Mouse (Mus musculus) C2C12 (cell line): ENCODE results near the gene Samm50. TPM values are rescaled to one million over a fixed set of nuclear protein-coding genes. Genes with fewer than 3 reads are reported as not detected.

ENCODE experiments used
- H3K27me3 ChIP-seq: one replicate; pipeline ENCODE4 v1.6.1; 2011; ENCODE audit not compliant: control insufficient read depth, insufficient read depth, insufficient read length
- H3K36me3 ChIP-seq: one replicate; pipeline ENCODE4 v1.6.1; 2011; ENCODE audit not compliant: control insufficient read depth, insufficient read depth
- H3K4me3 ChIP-seq: one replicate; pipeline ENCODE4 v1.5.1; 2011; ENCODE audit warnings: mild to moderate bottlenecking, control low read depth; ENCODE audit not compliant: poor library complexity, insufficient read depth, severe bottlenecking
- H3K79me2 ChIP-seq: one replicate; pipeline ENCODE4 v1.6.1; 2011; ENCODE audit not compliant: control insufficient read depth, insufficient read depth
- H3K79me3 ChIP-seq: one replicate; pipeline ENCODE4 v1.6.1; 2011; ENCODE audit warnings: low read depth, control low read depth
- H3ac ChIP-seq: one replicate; pipeline ENCODE3; 2011; ENCODE audit warnings: low read depth; ENCODE audit not compliant: control insufficient read depth, insufficient read length
- CEBPB ChIP-seq: IDR thresholded peaks from one replicate; pipeline ENCODE4 v1.6.1; 2011; ENCODE audit warnings: low read depth, mild to moderate bottlenecking, control low read depth, moderate library complexity
- CTCF ChIP-seq: IDR thresholded peaks from one replicate; pipeline ENCODE4 v1.5.1; 2011; ENCODE audit not compliant: control insufficient read depth, insufficient read depth, insufficient read length
- FOSL1 ChIP-seq: IDR thresholded peaks from one replicate; pipeline ENCODE4 v1.8.0; 2011; ENCODE audit warnings: mild to moderate bottlenecking, low read length; ENCODE audit not compliant: poor library complexity, insufficient read depth, severe bottlenecking
- MAX ChIP-seq: IDR thresholded peaks from one replicate; pipeline ENCODE4 v1.6.1; 2011; ENCODE audit warnings: mild to moderate bottlenecking, control low read depth
- MYOD1 ChIP-seq: IDR thresholded peaks from one replicate; pipeline ENCODE4 v1.6.1; 2011; ENCODE audit warnings: low read depth; ENCODE audit not compliant: control insufficient read depth, insufficient read length
- MYOG ChIP-seq: IDR thresholded peaks from one replicate; pipeline ENCODE4 v1.6.1; 2011; ENCODE audit not compliant: control insufficient read depth, insufficient read length; ENCODE audit errors: extremely low read depth
- USF1 ChIP-seq: IDR thresholded peaks from one replicate; pipeline ENCODE4 v1.6.1; 2011; ENCODE audit warnings: low read depth, mild to moderate bottlenecking, control low read depth, moderate library complexity
- polyA plus RNA-seq: library from polyadenylated mRNA; unstranded; fragments of >200 nt; fragmentation: generic; extraction: Trizol; gene quantifications from one replicate; pipeline ENCODE4 v1.2.1, GENCODE M21; 2012; ENCODE audit warnings: missing spikeins

Samm50 gene
- polyA plus RNA-seq, 1 experiment: 123 TPM

DNA sequence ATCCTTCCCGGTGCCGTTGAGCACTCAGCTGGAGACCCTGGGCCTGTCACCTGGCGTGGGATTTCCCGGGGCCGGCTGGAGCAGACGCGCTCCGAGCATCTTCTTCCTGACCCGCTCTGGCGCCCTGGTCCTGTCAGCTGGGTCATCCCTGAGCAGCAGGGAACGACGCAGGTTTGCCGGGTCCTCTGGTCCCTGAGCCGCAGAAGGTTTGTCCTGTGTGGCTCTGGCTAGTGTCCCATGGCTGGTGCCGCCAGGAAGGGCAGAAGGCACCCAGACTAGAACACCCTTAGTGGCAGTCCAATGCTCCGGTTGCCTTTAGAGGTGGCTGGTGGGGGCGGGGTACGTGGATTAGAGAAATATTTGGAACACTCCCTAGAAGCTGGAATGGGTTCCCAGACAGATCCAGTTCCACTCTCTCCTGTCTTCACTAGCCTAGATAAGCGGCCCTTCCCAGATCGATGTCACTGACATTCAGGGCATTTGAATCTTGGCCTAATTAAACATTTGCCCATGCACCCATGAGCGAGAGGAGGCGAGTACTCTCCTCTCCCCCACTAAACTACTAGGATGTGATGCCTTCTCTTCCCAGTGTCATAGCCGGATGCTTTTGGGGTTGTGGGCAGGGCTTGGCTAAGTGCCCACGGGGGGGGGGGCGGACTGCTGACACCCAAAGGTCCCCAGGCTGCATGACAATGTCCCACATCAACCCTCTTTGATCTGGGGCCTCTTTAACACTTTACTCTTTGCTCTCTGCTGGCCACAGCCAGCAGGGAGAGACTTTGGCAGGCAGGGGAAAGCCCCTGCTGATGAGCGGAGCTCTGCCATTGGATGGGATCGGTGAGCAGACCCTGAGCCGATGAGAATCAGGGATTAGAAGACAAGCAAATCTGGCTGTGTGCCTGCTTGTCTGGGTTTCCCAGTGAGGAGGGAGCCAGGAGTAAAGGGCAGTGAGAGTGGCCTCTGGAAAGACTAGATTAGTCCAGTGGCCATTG, 23.6 kb upstream of the Samm50 start:
- H3ac ChIP-seq: no peak overlapping the region
- no peaks in the 10 kb centered on the region for H3K79me2 ChIP-seq
- H3K79me3 ChIP-seq: no peaks in the 10 kb centered on the region
- H3K36me3 ChIP-seq: no peaks in the 10 kb centered on the region
- H3K4me3 ChIP-seq: no peak overlapping the region
- no peak for TF ChIP-seq MYOG
- TF ChIP-seq FOSL1: no peak
- no peak for TF ChIP-seq MAX
- no peak for TF ChIP-seq USF1
- no peak for TF ChIP-seq MYOD1
- TF ChIP-seq CEBPB: no peak
- TF ChIP-seq CTCF: no peak
- H3K27me3 ChIP-seq: peaks cover 44% of the 10 kb centered on the region

DNA sequence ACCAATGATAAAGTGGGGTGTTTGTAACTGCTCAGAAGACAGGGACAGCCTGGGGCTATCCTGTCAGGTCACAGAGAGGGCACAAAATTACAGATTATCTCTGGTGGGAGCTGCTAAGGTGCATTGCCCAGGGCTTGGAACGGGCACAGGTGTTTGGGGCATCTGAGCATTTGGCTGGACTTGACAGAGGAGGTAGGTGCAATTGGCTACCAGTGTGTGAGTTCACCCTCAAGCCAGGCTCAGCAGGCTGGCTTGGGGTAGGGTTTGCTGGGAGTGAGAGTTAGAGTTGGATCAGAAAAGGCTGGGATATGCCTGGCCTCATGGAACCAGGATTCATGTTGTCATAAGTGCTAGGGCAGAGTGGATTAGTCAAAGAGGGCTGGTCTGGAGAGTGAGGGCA, 22.5 kb upstream of the Samm50 start:
- no peaks in the 10 kb centered on the region for H3K79me3 ChIP-seq
- no peak for TF ChIP-seq USF1
- TF ChIP-seq CEBPB: no peak
- TF ChIP-seq CTCF: no peak
- no peak for TF ChIP-seq MYOG
- no peak for TF ChIP-seq FOSL1
- no peak for TF ChIP-seq MAX
- TF ChIP-seq MYOD1: no peak
- H3K36me3 ChIP-seq: no peaks in the 10 kb centered on the region
- H3ac ChIP-seq: no peak overlapping the region
- H3K4me3 ChIP-seq: no peak overlapping the region
- H3K27me3 ChIP-seq: peaks cover 53% of the 10 kb centered on the region
- no peaks in the 10 kb centered on the region for H3K79me2 ChIP-seq

DNA sequence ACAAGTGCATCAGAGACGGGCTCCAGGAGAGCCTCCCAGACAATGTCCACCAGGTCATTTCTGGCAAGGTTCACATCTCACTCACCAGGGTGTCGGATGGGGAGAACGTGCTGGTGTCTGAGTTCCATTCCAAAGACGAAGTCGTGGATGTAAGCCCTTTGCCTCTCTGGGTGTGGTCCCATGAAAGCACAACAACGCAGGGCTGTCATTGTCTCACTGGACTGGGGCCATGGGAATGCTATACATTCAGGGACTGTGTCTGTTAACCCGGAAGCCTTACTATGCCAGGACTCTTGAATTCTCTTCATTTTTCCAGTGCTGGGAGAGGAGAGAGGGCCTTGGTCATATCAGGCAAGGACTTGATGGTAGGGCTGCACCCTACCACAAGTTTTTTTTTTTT, 20.9 kb upstream of the Samm50 start:
- no peak overlapping the region for H3ac ChIP-seq

DNA sequence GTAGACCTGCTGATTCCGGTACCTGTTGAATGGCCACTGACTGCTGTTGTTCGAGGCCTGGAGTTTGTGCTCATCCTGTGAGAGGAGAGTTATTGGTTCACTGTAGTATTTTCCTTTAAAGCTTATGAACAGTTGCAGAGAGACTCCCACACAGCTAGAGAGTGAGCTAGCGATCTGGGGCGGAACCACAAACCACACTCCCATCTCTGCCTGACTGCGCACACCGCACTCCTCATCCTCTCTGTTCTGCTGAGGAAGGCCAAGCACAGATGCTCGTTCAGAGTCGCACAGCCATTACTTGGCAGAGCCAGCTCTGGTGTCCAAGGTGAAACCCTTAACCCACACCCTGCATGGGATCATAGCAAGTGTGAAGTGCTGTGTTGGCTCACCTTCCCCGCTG, 13.3 kb upstream of the Samm50 start:
- Histone ChIP-seq H3K79me2 (no peaks in the 10 kb centered on the region), H3K36me3 (no peaks in the 10 kb centered on the region), H3K79me3 (no peaks in the 10 kb centered on the region), H3K27me3 (peaks cover 73% of the 10 kb centered on the region), H3K4me3 (no peak overlapping the region), H3ac (no peak overlapping the region)
- TF ChIP-seq CTCF (no peak), FOSL1 (no peak), MYOD1 (no peak), MYOG (no peak), MAX (no peak), CEBPB (no peak), USF1 (no peak)

More for the DNA sequence above, 20.9 kb upstream of the Samm50 start:
- H3K36me3 ChIP-seq: no peaks in the 10 kb centered on the region
- no peak overlapping the region for H3K4me3 ChIP-seq
- H3K79me3 ChIP-seq: no peaks in the 10 kb centered on the region
- no peaks in the 10 kb centered on the region for H3K79me2 ChIP-seq
- H3K27me3 ChIP-seq: peaks cover 56% of the 10 kb centered on the region
- TF ChIP-seq FOSL1: no peak
- no peak for TF ChIP-seq USF1
- no peak for TF ChIP-seq MAX
- TF ChIP-seq CTCF: no peak
- no peak for TF ChIP-seq MYOG
- TF ChIP-seq CEBPB: no peak
- TF ChIP-seq MYOD1: no peak

DNA sequence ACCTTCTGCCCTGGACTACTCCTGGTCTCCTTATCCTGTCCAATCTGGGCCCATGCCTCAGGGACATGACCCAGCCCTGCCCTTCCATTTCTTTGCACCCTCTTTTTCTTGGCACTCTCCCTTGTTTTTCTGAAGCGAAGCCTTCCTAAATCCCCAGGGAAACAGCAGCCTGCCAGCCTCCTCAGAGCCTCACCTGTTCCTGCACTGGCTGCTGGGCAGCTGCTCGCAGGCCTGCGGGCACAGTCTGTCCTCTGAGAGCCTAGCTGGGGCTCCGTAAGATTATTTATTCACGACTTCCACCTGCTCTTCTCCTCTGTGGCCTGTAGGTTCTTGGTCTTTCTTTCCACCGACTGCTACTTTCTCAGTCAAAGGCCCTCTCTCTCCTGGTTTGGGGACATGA, 10.0 kb upstream of the Samm50 start:
- H3ac ChIP-seq: no peak overlapping the region
- no peak overlapping the region for H3K4me3 ChIP-seq
- H3K79me3 ChIP-seq: no peaks in the 10 kb centered on the region
- peaks cover 69% of the 10 kb centered on the region for H3K27me3 ChIP-seq
- TF ChIP-seq MAX: no peak
- TF ChIP-seq MYOG: no peak
- TF ChIP-seq MYOD1: no peak
- no peak for TF ChIP-seq FOSL1
- TF ChIP-seq CTCF: no peak
- no peak for TF ChIP-seq CEBPB
- no peak for TF ChIP-seq USF1
- H3K36me3 ChIP-seq: no peaks in the 10 kb centered on the region
- H3K79me2 ChIP-seq: no peaks in the 10 kb centered on the region

DNA sequence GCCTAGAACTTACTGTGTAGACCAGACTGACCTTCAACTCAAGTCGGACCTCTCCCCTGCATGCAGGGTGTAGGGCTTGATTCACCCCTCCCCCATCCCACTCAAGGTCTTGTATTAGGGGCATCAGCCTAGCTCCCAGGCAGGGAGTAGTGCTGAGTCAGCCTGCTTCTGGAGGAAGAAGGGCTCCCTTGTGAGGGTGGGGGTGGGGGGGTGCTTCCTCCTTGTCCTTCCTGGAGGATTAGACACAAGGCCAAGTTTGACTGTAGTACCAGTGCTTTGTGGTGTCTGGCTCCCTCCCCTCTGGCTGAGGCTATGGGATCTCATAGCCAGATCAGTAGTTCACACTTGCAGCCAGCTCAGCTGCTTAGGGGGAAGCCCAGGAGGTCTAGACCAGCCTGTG, 8.1 kb upstream of the Samm50 start:
- Histone ChIP-seq H3K27me3 (peaks cover 60% of the 10 kb centered on the region), H3K4me3 (no peak overlapping the region), H3K79me2 (no peaks in the 10 kb centered on the region), H3K79me3 (no peaks in the 10 kb centered on the region), H3ac (no peak overlapping the region), H3K36me3 (no peaks in the 10 kb centered on the region)
- TF ChIP-seq CEBPB (no peak), FOSL1 (no peak), MYOD1 (no peak), MAX (no peak), USF1 (no peak), MYOG (no peak), CTCF (no peak)
